Comparison of ENCODE assay signal across 18 mouse cellular contexts in the genomic region with DNA sequence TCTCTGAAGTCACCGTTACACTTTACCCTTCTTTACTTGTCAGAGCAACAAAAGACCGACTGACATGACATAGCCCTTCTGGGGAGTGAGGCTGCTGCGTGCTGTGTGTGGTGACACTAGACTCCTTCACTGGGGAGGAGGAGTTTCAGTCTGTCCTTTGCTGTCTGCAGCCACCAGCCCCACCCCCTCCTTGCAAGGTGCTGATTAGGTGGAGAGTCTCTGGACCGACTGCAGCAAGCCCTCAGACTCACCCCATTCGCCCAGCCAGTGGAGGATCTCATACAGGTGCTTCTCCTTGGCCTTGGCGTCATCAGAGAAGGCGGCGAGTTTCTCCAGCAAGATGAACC. TPM values are rescaled to one million over a fixed set of nuclear protein-coding genes. Genes with fewer than 3 reads are reported as not detected.
DNase-seq lines count a peak whose midpoint lies in the region; ATAC-seq lines count a peak whose summit lies in the region.
"Had no signal": no experiment of that assay in that cellular context is flagged by ENCODE, and none has a peak within 500 bp of the region (broad histone marks: within the 10 kb centered on the region; RNA-seq: fewer than 3 reads in every experiment).

No protein-coding gene starts in this region.

- peaks cover 13% of the 10 kb centered on the region for H3K4me1 ChIP-seq in heart, embryonic 13.5 days
- peaks cover 21% of the 10 kb centered on the region for H3K4me1 ChIP-seq in liver, embryonic 13.5 days (replicated peaks)
- H3K4me1 ChIP-seq: hindbrain, embryonic 13.5 days; midbrain, embryonic 12.5 days had no signal

- H3K9ac ChIP-seq in heart, embryonic 13.5 days: 0 out of 2 replicates have a peak overlapping the region, but pooled peaks have one; percentile 47
- no peak overlapping the region for H3K9ac ChIP-seq in liver, embryonic 13.5 days
- H3K9ac ChIP-seq: hindbrain, embryonic 13.5 days; midbrain, embryonic 12.5 days had no signal

- no peak overlapping the region for H3K27ac ChIP-seq in heart, embryonic 13.5 days (replicated peaks)
- H3K27ac ChIP-seq in liver, embryonic 13.5 days: no peak overlapping the region
- H3K27ac ChIP-seq: hindbrain, embryonic 13.5 days; midbrain, embryonic 12.5 days had no signal

- no peaks in the 10 kb centered on the region for H3K36me3 ChIP-seq in heart, embryonic 13.5 days
- H3K36me3 ChIP-seq in liver, embryonic 13.5 days: no peaks in the 10 kb centered on the region
- H3K36me3 ChIP-seq: hindbrain, embryonic 13.5 days; midbrain, embryonic 12.5 days had no signal

- no peak for DNase-seq in heart, adult 18-20 months
- DNase-seq in ES-CJ7 (ENCODE audit: low read depth, low spot score): peak; percentile 40
- DNase-seq in c-Kit-positive CD71-positive TER-119-negative erythroid progenitor cells, embryonic 14.5 days (ENCODE audit: low read depth): peak; percentile 44
- DNase-seq in liver, embryonic 13.5 days: peak; percentile 32
- DNase-seq in urinary bladder, postnatal 10 days (ENCODE audit: low spot score): no peak
- no peak for DNase-seq in cerebellum, postnatal 36 days
- no peak for DNase-seq in gastrocnemius, postnatal 25 days
- DNase-seq: cerebellum, postnatal 10 days; gastrocnemius, postnatal 36 days; heart, postnatal 10 days had no signal

- no peak overlapping the region for H3K4me3 ChIP-seq in heart, embryonic 13.5 days
- no peak overlapping the region for H3K4me3 ChIP-seq in liver, embryonic 13.5 days (replicated peaks)
- H3K4me3 ChIP-seq: hindbrain, embryonic 13.5 days; midbrain, embryonic 12.5 days; myocyte had no signal

- peaks cover 4% of the 10 kb centered on the region; the same call in 1 of the 2 replicates for H3K27me3 ChIP-seq in heart, embryonic 13.5 days (replicated peaks)
- H3K27me3 ChIP-seq in liver, embryonic 13.5 days: 0 out of 2 replicates have a peak, but pooled peaks cover 2% of the 10 kb centered on the region
- H3K27me3 ChIP-seq: hindbrain, embryonic 13.5 days; midbrain, embryonic 12.5 days had no signal

- peak overlapping the region; percentile 16; the same call in 1 of the 2 replicates for H3K4me2 ChIP-seq in heart, embryonic 13.5 days
- H3K4me2 ChIP-seq in liver, embryonic 13.5 days: peak overlapping the region; percentile 41
- H3K4me2 ChIP-seq: hindbrain, embryonic 13.5 days; midbrain, embryonic 12.5 days had no signal

- 33% methylated on average over 8 of the region's 8 CpGs for WGBS in heart, embryonic 13.5 days
- 38% methylated on average over 8 of the region's 8 CpGs for WGBS in liver, embryonic 13.5 days (ENCODE audit: insufficient replicate concordance)

- ATAC-seq in heart, embryonic 13.5 days (ENCODE audit: extremely low read depth, insufficient number of reproducible peaks, low FRiP score, low TSS enrichment): no peak
- ATAC-seq in liver, embryonic 13.5 days (ENCODE audit: low read depth): peak; percentile 81
- ATAC-seq: forebrain, embryonic 14.5 days had no signal

- no peaks in the 10 kb centered on the region for H3K9me3 ChIP-seq in heart, embryonic 13.5 days
- no peaks in the 10 kb centered on the region for H3K9me3 ChIP-seq in liver, embryonic 13.5 days (replicated peaks)
- H3K9me3 ChIP-seq: hindbrain, embryonic 13.5 days; midbrain, embryonic 12.5 days had no signal

RNA-seq across cellular contexts. Expression of a gene that starts 9.7 kb away (rescaled TPM):
- 37.4 and 41.5 TPM in 2 replicates for polyA plus RNA-seq in heart, embryonic 13.5 days (2015; fragmentation: Nextera tagmentation; extraction: Ambion mirVana)
- total RNA-seq in heart, adult 18-20 months (2021): 10 to 100 TPM; 18.2 to 19.4 TPM
- 8.2 and 8.9 TPM in 2 replicates for polyA plus RNA-seq in liver, embryonic 13.5 days (2015; fragmentation: Nextera tagmentation; extraction: Ambion mirVana)
- 10 to 100 TPM; 20.0 to 20.7 TPM for total RNA-seq in gastrocnemius, postnatal 25 days (2021)

RNA-seq across cellular contexts. Expression of a gene that starts 10.5 kb away (rescaled TPM):
- 0.40 and 0.52 TPM in 2 replicates for polyA plus RNA-seq in heart, embryonic 13.5 days (2015; fragmentation: Nextera tagmentation; extraction: Ambion mirVana)
- total RNA-seq in heart, adult 18-20 months (2021): not detected
- polyA plus RNA-seq in liver, embryonic 13.5 days (2015; fragmentation: Nextera tagmentation; extraction: Ambion mirVana): 0.06 TPM in 1 of 2 replicates, not detected in the other
- total RNA-seq in gastrocnemius, postnatal 25 days (2021): not detected
- total RNA-seq: gastrocnemius, postnatal 36 days; neutrophil, adult 5-6 weeks had no signal
- polyA plus RNA-seq: large intestine, adult 2 months; small intestine, adult 2 months had no signal

RNA-seq across cellular contexts. Expression of a gene that starts 33.4 kb away (rescaled TPM):
- polyA plus RNA-seq in heart, embryonic 13.5 days (2015; fragmentation: Nextera tagmentation; extraction: Ambion mirVana): 149 TPM in 2 replicates
- total RNA-seq in heart, adult 18-20 months (2021): 10 to 100 TPM; 37.3 to 40.1 TPM
- 59.0 and 59.2 TPM in 2 replicates for polyA plus RNA-seq in liver, embryonic 13.5 days (2015; fragmentation: Nextera tagmentation; extraction: Ambion mirVana)
- total RNA-seq in gastrocnemius, postnatal 25 days (2021): 10 to 100 TPM; 20.9 to 28.7 TPM

Comparison
In these comparisons a context has a peak if more than half of its experiments do, and no peak if none do; other contexts are left out.
1. DNase-seq: peak in ES-CJ7 (single experiment), c-Kit-positive CD71-positive TER-119-negative erythroid progenitor cells, embryonic 14.5 days (single experiment) and liver, embryonic 13.5 days (single experiment); none in heart, adult 18-20 months (0 of 2), urinary bladder, postnatal 10 days (single experiment), cerebellum, postnatal 36 days (0 of 2) and gastrocnemius, postnatal 25 days (single experiment).